Mouse (Mus musculus): ENCODE results near the gene Capn11. TPM values are rescaled to one million over a fixed set of nuclear protein-coding genes. Genes with fewer than 3 reads are reported as not detected.

The Capn11 gene
- polyA plus RNA-seq, 1 experiment from 2014 or later, result 1.1 TPM

- WGBS, result 41% methylated on average over 7 of the region's 7 CpGs
- H3K4me3 ChIP-seq (replicated peaks), result no peak overlapping the region
- no peaks in the 10 kb centered on the region for H3K9me3 ChIP-seq
- peaks cover 9% of the 10 kb centered on the region for H3K4me1 ChIP-seq
- peaks cover 52% of the 10 kb centered on the region for H3K36me3 ChIP-seq (replicated peaks)
- no peak for ATAC-seq (ENCODE audit: low FRiP score)
- H3K27ac ChIP-seq, result no peak overlapping the region
- no peak overlapping the region for H3K9ac ChIP-seq
- H3K27me3 ChIP-seq, result no peaks in the 10 kb centered on the region
- H3K4me2 ChIP-seq, result no peak overlapping the region
These were observed 19.0 kb upstream of the Capn11 start for GRCm38 (mm10) chr17:45678106-45678505.

DNA sequence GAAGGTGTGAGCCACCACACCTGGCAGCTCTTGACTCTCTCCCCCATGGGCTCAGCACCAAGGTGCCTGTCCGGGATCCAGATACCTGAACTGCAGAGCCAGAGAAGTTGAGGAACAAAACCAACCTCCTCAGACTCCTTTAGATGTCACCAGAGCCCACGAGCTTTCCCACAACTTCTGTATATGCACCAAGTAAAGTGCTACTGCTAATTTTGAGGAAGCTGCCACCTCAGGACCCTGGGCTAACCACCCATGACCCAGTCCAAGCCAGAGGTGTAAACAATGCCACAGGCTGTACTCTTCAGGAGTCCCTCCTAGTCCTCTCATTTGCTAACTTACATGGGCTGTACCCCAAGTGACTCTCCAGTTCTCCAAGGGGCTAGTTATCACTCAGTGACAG, 13.5 kb upstream of the Capn11 start:
- Histone ChIP-seq H3K27ac (no peak overlapping the region), H3K9me3 (no peaks in the 10 kb centered on the region), H3K9ac (no peak overlapping the region), H3K36me3 (replicated peaks) (peaks cover 93% of the 10 kb centered on the region), H3K4me3 (replicated peaks) (no peak overlapping the region), H3K4me1 (no peaks in the 10 kb centered on the region), H3K4me2 (no peak overlapping the region), H3K27me3 (no peaks in the 10 kb centered on the region)
- no peak for ATAC-seq (ENCODE audit: low FRiP score)
- 92% methylated on average over 2 of the region's 2 CpGs for WGBS

GRCm38 (mm10) chr17:45671821-45672220, 12.7 kb upstream of the Capn11 start:
- Histone ChIP-seq H3K9ac (no peak overlapping the region), H3K27ac (no peak overlapping the region), H3K27me3 (no peaks in the 10 kb centered on the region), H3K36me3 (replicated peaks) (peaks cover 95% of the 10 kb centered on the region), H3K4me3 (replicated peaks) (no peak overlapping the region), H3K4me2 (no peak overlapping the region), H3K4me1 (no peaks in the 10 kb centered on the region), H3K9me3 (no peaks in the 10 kb centered on the region)
- 92% methylated on average over 1 of the region's 1 CpGs for WGBS
- ATAC-seq (ENCODE audit: low FRiP score), result no peak

DNA sequence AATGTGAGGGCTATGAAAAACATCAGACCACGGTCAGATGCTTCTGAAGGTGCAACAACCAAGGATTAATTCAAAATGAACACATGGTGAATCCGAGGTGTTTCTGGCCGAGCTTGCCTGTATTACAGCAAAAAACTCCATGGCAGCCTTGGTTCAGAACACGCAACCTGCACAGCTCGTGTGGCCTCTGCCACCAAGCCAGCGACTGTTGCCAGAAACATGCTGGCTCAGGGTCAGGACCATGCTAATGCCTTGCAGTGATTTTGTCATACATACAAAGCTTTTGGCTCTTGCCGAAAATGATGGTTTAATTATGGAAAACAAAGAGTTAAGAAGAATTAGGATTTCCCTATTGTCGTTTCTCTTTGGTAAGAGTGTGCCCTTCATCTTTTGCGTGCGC, 8.9 kb upstream of the Capn11 start:
- no peaks in the 10 kb centered on the region for H3K27me3 ChIP-seq
- no peak for ATAC-seq (ENCODE audit: low FRiP score)
- no peak overlapping the region for H3K4me3 ChIP-seq (replicated peaks)
- H3K9me3 ChIP-seq, result no peaks in the 10 kb centered on the region
- 91% methylated on average over 10 of the region's 10 CpGs for WGBS
- H3K4me2 ChIP-seq, result no peak overlapping the region
- H3K36me3 ChIP-seq (replicated peaks), result peaks cover 86% of the 10 kb centered on the region
- H3K9ac ChIP-seq, result no peak overlapping the region
- H3K4me1 ChIP-seq, result peaks cover 4% of the 10 kb centered on the region
- H3K27ac ChIP-seq, result no peak overlapping the region

- Histone ChIP-seq H3K9ac (0 out of 2 replicates have a peak overlapping the region, but pooled peaks have one; percentile 7), H3K36me3 (replicated peaks) (peaks cover 85% of the 10 kb centered on the region), H3K27ac (no peak overlapping the region), H3K4me2 (no peak overlapping the region), H3K4me3 (replicated peaks) (no peak overlapping the region), H3K4me1 (peaks cover 4% of the 10 kb centered on the region), H3K9me3 (no peaks in the 10 kb centered on the region), H3K27me3 (no peaks in the 10 kb centered on the region)
- ATAC-seq (ENCODE audit: low FRiP score), result no peak
- 92% methylated on average over 10 of the region's 10 CpGs for WGBS
These were observed 8.4 kb upstream of the Capn11 start for GRCm38 (mm10) chr17:45667481-45667880.

DNA sequence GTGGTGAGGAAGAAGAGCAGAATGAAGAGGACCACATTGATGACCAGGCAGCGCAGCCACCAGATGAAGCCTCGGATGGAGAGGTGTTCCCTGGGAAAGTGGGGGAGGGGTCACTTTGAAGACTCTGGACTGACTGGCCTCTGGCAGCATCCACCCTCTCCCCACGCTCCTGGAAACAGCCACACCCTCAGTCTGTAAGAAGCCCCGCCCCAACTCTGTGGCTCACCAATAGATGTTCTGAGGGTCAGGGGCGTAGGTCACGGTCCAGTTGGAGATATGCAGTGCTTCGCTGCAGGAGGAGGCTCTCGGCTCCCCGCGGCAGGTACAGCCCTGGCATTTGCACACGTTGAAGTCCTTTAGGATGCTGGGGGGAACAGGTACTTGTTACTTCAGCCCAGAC, 7.0 kb upstream of the Capn11 start:
- Histone ChIP-seq H3K9me3 (no peaks in the 10 kb centered on the region), H3K4me2 (no peak overlapping the region), H3K27ac (no peak overlapping the region), H3K27me3 (no peaks in the 10 kb centered on the region), H3K9ac (no peak overlapping the region), H3K36me3 (replicated peaks) (peaks cover 86% of the 10 kb centered on the region), H3K4me3 (replicated peaks) (no peak overlapping the region), H3K4me1 (peaks cover 4% of the 10 kb centered on the region)
- 77% methylated on average over 11 of the region's 11 CpGs for WGBS
- ATAC-seq (ENCODE audit: low FRiP score), result no peak

DNA sequence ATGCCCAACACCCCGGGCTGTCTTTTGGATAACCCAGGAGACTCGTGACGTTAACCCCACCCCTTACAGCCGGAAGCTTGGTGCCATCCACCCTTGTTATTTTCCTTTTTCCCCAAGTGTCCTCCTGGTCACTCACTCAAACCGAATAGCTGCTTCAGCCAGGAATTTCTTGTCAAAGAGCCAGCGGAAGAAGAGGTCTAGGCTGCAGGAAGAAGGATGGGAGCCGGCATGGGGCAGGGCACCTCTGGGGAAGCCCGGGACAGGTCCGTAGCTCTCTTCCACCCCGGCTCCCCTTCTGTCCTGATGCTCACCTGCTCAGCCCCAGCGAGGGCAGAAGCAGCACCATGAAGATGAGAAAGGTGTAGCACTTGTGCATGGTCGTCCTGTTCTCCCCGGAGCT, 5.5 kb upstream of the Capn11 start:
- no peak overlapping the region for H3K4me3 ChIP-seq (replicated peaks)
- H3K9me3 ChIP-seq, result no peaks in the 10 kb centered on the region
- H3K27me3 ChIP-seq, result no peaks in the 10 kb centered on the region
- ATAC-seq (ENCODE audit: low FRiP score), result no peak
- H3K36me3 ChIP-seq (replicated peaks), result peaks cover 75% of the 10 kb centered on the region
- no peak overlapping the region for H3K4me2 ChIP-seq
- no peak overlapping the region for H3K27ac ChIP-seq
- no peak overlapping the region for H3K9ac ChIP-seq
- H3K4me1 ChIP-seq, result peaks cover 4% of the 10 kb centered on the region
- WGBS, result 93% methylated on average over 13 of the region's 13 CpGs

- H3K27ac ChIP-seq, result 0 out of 2 replicates have a peak overlapping the region, but pooled peaks have one; percentile 13
- H3K27me3 ChIP-seq, result no peaks in the 10 kb centered on the region
- H3K4me1 ChIP-seq, result peaks cover 4% of the 10 kb centered on the region
- WGBS, result 25% methylated on average over 27 of the region's 27 CpGs
- peak overlapping the region; percentile 35 for H3K4me2 ChIP-seq
- peak; percentile 67 for ATAC-seq (ENCODE audit: low FRiP score)
- no peaks in the 10 kb centered on the region for H3K9me3 ChIP-seq
- 0 out of 2 replicates have a peak overlapping the region, but pooled peaks have one; percentile 7 for H3K4me3 ChIP-seq (replicated peaks)
- no peak overlapping the region for H3K9ac ChIP-seq
- peaks cover 66% of the 10 kb centered on the region for H3K36me3 ChIP-seq (replicated peaks)
These were observed 4.2 kb upstream of the Capn11 start for GRCm38 (mm10) chr17:45663106-45663919.

GRCm38 (mm10) chr17:45655820-45656219, 3.3 kb downstream of the Capn11 start:
- ATAC-seq (ENCODE audit: low FRiP score), result no peak
- Histone ChIP-seq H3K9me3 (no peaks in the 10 kb centered on the region), H3K4me2 (no peak overlapping the region), H3K36me3 (replicated peaks) (0 out of 2 replicates have a peak, but pooled peaks cover 5% of the 10 kb centered on the region), H3K27ac (no peak overlapping the region), H3K27me3 (no peaks in the 10 kb centered on the region), H3K4me1 (no peaks in the 10 kb centered on the region), H3K4me3 (replicated peaks) (no peak overlapping the region), H3K9ac (no peak overlapping the region)
- 31% methylated on average over 6 of the region's 6 CpGs for WGBS

- WGBS, result 73% methylated on average over 7 of the region's 7 CpGs
- Histone ChIP-seq H3K27me3 (no peaks in the 10 kb centered on the region), H3K9me3 (no peaks in the 10 kb centered on the region), H3K4me1 (no peaks in the 10 kb centered on the region), H3K4me3 (replicated peaks) (no peak overlapping the region), H3K36me3 (replicated peaks) (no peaks in the 10 kb centered on the region), H3K4me2 (no peak overlapping the region), H3K9ac (no peak overlapping the region), H3K27ac (no peak overlapping the region)
- no peak for ATAC-seq (ENCODE audit: low FRiP score)
These were observed 5.9 kb downstream of the Capn11 start for GRCm38 (mm10) chr17:45653233-45653632.

GRCm38 (mm10) chr17:45644185-45644584, 14.9 kb downstream of the Capn11 start:
- H3K27me3 ChIP-seq, result no peaks in the 10 kb centered on the region
- ATAC-seq (ENCODE audit: low FRiP score), result no peak
- no peak overlapping the region for H3K4me3 ChIP-seq (replicated peaks)
- no peaks in the 10 kb centered on the region for H3K9me3 ChIP-seq
- H3K4me2 ChIP-seq, result no peak overlapping the region
- no peaks in the 10 kb centered on the region for H3K4me1 ChIP-seq
- H3K27ac ChIP-seq, result no peak overlapping the region
- H3K36me3 ChIP-seq (replicated peaks), result no peaks in the 10 kb centered on the region
- WGBS, result 95% methylated on average over 4 of the region's 4 CpGs
- no peak overlapping the region for H3K9ac ChIP-seq

DNA sequence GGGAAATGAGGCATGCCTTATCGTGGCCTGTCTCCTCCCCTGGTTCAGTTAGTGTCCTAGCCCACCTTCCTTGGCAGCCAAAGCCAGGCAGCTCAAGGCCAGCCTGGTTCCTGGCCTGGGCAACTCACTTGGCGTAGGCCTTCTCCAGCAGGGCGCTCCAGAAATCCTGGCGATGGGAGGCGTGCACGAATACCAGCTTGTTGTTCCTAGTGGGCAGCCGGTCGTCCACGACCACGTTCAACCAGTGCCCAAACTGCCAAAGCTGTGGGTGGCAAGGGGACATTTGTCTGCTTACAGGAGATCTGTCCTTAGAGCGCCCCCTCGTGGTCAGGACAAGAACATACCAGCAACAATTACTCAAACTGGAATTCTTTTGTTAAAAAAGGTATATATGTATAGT, 16.4 kb downstream of the Capn11 start:
- H3K9ac ChIP-seq, result no peak overlapping the region
- 0 out of 2 replicates have a peak overlapping the region, but pooled peaks have one; percentile 1 for H3K4me2 ChIP-seq
- WGBS, result 22% methylated on average over 12 of the region's 12 CpGs
- H3K27me3 ChIP-seq, result no peaks in the 10 kb centered on the region
- H3K4me1 ChIP-seq, result no peaks in the 10 kb centered on the region
- no peak overlapping the region for H3K4me3 ChIP-seq (replicated peaks)
- no peaks in the 10 kb centered on the region for H3K36me3 ChIP-seq (replicated peaks)
- no peaks in the 10 kb centered on the region for H3K9me3 ChIP-seq
- H3K27ac ChIP-seq, result no peak overlapping the region
- ATAC-seq (ENCODE audit: low FRiP score), result no peak

GRCm38 (mm10) chr17:45641981-45642380, 17.1 kb downstream of the Capn11 start:
- H3K36me3 ChIP-seq (replicated peaks), result no peaks in the 10 kb centered on the region
- H3K4me2 ChIP-seq, result no peak overlapping the region
- no peak overlapping the region for H3K9ac ChIP-seq
- no peak overlapping the region for H3K27ac ChIP-seq
- H3K4me3 ChIP-seq (replicated peaks), result no peak overlapping the region
- 92% methylated on average over 8 of the region's 8 CpGs for WGBS
- H3K27me3 ChIP-seq, result no peaks in the 10 kb centered on the region
- no peaks in the 10 kb centered on the region for H3K4me1 ChIP-seq
- H3K9me3 ChIP-seq, result no peaks in the 10 kb centered on the region
- ATAC-seq (ENCODE audit: low FRiP score), result no peak
